Mouse (Mus musculus): ENCODE measurements around the gene Mylk2.

The Mylk2 gene

GRCm38 (mm10) chr2:152911031-152911430, at the start of gene Mylk2:
Mylk2 (plus strand) TSS chr2:152911352.
- no peak for DNase-seq (ENCODE audit: low spot score)

DNA sequence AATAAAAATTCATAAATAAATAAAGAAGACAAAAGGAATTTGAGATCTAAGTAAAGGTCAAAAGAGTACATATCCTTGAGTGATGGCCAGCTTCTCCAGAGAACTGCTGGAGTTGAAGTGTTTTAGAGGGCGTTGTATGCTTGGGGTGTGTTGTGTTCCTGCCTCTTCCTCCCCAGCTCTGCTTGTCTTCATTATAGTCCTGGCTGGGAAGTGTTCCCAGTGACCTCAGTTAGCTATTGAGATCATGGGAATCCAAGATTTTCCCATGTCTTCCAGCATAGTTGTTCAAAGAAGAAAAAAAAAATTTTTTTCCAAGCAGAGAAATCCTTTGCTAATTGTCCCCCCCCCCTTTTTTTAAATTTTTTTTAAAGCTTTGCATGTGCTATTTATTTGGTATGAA, 49.3 kb upstream of the Mylk2 start:
- DNase-seq (ENCODE audit: low spot score): no peak

DNA sequence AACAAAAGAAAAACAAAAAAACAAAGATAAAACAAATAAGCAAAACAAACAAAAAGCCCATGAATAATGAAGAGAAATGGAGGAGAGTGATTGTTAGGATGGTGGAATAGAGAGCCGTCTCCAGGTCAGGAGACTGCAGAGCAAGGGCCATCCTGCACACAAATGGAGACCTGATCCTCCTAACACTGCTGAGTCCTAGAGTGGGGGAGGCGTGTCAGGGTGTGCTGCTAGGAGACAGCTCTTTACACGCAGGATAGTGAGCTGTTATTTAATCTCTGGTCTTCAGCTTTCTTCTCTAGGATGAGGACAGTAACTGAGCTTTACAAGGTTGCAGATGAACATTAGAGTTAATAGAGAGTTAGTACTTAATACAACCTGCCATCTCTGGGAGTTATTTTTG, 48.5 kb upstream of the Mylk2 start:
- DNase-seq (ENCODE audit: low spot score): no peak

GRCm38 (mm10) chr2:152863346-152863745, 47.8 kb upstream of the Mylk2 start:
- no peak for DNase-seq (ENCODE audit: low spot score)

DNA sequence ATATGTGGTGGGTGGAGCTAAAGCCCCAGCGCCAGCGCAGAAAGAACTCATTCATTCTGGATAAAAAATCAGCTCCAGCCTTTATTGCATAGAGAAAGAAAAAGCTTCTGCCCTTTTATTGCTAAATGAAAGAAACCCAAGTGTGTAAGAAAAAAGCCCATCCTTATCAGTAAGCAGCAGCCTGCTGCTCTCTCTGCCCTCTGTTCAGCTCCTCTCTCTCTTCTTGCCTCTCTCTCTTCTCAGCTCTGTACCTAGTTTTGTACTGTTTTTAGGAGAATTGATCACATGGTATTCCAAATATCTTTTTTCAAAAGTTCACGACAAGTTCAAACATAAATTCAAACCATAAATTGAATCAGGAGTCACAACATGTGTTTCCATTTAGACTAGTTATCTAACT, 32.9 kb upstream of the Mylk2 start:
- no peak for DNase-seq (ENCODE audit: low spot score)

DNA sequence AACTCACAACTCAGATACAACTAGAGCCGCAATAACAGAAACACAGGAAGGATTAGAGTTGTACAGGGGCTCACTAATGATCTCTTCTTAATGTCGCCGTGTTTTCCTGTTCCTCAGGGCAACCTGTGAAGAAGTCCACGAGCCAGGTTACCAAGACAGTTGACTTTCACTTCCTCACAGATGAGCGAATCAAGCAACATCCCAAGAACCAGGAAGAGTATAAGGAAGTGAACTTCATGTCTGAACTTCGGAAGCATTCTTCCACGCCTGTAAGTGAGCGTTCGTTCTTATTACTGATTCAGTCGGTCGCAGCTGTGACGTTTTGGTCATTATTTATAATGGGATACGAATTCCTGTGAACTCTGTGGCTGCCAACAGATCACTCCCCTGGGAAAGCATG, 30.3 kb upstream of the Mylk2 start:
- DNase-seq (ENCODE audit: low spot score): no peak

GRCm38 (mm10) chr2:152884101-152884645, 27.0 kb upstream of the Mylk2 start:
- no peak for DNase-seq (ENCODE audit: low spot score)

- no peak for DNase-seq (ENCODE audit: low spot score)
Observed at GRCm38 (mm10) chr2:152887230-152887629, 23.9 kb upstream of the Mylk2 start.

GRCm38 (mm10) chr2:152888774-152889173, 22.4 kb upstream of the Mylk2 start:
- no peak for DNase-seq (ENCODE audit: low spot score)

DNA sequence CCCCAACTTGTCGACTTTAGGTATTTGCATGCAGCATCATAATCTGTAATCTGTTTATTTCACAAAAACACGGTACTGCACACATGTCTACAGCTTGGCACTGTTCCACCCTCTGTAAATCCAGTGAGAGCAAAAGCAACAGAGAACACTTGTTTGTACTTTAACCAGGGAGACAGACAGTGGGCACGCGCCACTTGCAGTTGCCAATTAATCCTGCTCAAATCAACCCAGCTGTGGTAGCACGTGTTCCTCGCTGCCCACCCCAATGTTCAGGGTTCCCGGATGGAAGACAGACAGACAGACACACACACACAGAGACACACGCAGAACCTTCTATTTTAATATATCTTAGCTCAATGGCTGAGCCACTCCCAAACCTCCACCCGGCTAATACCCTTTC, 15.3 kb upstream of the Mylk2 start:
- DNase-seq (ENCODE audit: low spot score): no peak

DNA sequence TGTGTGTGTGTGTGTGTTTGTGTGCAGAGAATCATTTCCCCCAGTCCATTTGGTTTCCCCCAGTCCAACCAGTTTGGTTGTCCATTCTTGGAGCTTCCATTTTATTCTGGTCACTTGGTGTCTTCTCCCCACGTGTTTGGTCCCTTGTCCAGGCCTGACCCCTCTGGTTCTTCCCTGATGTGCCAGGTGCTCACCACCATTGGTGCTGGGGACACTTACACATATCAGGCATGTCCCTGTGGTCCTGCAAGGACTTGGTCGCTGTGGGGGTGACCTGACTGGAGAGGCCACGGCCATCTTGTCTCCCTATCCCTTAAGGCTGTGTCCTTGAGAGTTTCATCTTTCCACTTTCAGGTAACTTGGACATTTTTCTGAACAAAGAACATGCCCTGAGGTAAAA, 14.2 kb upstream of the Mylk2 start:
- DNase-seq (ENCODE audit: low spot score): no peak

- no peak for DNase-seq (ENCODE audit: low spot score)
Observed at GRCm38 (mm10) chr2:152899011-152899410, 12.1 kb upstream of the Mylk2 start.

DNA sequence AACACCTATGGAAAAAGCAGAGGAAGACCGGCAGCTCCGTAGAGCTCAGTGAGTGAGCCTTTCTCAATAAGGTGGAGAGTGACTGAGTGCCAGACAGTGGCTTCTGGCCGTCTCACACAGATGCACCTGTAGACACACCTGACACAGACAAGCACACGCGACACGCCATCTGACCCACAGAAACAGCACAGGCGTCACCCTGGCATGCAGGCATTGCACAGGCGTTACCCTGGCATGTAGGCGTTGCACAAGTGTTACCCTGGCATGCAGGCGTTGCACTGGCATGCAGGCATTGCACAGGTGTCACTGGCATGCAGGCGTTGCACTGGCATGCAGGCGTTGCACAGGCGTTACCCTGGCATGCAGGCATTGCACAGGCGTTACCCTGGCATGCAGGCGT, 9.9 kb upstream of the Mylk2 start:
- no peak for DNase-seq (ENCODE audit: low spot score)

GRCm38 (mm10) chr2:152902658-152903057, 8.5 kb upstream of the Mylk2 start:
- DNase-seq (ENCODE audit: low spot score): no peak

DNA sequence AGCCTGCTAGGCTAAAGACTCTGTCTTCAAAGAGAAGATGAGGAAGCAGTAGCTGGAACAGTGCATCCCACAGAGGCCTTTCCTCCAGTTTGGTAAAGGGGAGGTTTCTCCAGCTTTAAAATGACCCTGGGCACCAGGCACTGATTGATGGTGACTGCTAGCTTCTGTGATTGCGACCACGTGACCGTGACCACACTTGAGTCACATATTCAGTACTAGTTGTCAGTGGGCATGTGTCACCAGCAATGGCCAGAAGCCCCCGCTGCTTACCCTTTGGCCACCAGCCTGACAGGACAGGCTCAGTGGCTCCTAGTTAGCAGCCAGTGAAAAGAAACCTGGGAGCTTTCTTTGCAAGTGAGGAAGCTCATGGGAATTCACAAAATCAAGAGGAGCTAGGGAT, 7.6 kb upstream of the Mylk2 start:
- no peak for DNase-seq (ENCODE audit: low spot score)

GRCm38 (mm10) chr2:152904127-152904643, 7.0 kb upstream of the Mylk2 start:
- no peak for DNase-seq (ENCODE audit: low spot score)

DNA sequence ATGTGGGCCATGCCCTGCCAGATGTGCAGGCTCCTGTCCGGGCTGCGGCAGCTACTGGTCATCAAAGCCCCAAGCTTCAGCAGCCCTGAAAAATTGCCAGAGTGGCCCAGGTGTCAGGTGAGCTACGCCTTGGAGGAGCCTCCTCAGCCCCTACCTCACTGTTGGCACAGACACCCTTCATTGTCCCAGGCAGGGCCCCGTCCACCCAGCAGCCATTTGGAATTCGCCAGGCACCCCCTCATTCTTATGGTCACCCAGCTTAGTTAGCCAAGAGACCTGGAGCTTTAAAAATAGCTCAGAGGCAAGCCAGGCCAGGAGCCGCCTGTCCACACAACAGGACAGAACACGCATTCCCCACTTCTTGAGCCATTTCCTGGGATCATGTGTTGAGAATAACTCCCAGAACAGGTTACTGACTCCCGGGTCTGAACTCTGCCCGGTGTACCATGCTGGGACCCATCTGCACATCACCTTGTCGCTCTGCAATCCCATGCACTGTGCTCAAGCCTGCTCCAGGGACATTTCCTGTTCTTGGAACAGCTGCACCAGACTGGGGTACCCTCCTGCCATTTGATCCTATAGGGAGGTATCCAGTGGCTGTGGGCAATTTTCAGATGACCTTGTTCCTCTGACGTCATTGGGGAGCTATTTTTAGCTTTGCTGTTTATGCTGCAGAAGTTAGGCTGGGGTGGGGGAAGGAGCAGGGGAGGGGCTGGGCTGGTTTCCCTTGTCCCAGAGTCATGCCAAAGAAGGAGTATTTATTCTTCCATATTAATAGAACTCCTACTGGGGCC, 5.9 kb upstream of the Mylk2 start:
- DNase-seq (ENCODE audit: low spot score): no peak

DNA sequence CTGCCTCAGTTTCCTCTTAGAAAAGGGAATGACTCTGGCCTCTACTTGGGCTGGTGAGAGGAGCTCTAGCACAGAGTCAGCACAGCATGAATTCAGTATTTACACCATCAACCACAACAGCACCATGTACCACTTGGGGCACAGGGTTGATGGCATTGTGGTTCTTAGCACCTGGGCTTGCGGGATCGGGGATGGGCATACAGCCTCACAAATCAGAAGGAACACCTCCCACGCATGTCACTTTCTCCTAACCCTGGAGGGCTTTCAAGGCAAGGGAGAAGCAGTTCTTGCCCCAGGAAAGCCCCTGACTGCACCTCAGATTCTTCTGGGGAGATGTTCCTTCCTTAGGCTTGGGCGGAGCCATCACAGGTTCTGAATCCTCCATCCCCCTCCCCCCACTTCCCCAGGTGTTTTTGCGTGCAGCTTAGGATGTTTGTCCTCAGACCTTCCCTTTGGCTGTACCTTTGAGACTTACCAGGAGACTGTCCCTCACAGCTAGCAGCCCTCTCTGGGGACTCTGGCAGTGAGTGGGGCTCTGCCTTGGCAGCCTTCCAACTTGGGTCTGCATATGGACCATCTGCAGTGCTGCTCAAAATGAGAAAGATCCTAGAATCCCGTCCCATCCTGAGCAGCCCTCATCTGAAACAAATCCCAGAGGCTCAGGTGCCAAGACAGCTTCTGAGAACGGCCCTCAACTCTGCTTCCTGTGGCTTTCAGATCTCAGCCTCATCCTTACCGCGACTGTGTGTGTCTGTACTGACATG, 4.7 kb upstream of the Mylk2 start:
- no peak for DNase-seq (ENCODE audit: low spot score)

- DNase-seq (ENCODE audit: low spot score): no peak
Observed at GRCm38 (mm10) chr2:152907114-152907943, 3.8 kb upstream of the Mylk2 start.

GRCm38 (mm10) chr2:152909848-152910247, 1.3 kb upstream of the Mylk2 start:
- DNase-seq (ENCODE audit: low spot score): no peak

DNA sequence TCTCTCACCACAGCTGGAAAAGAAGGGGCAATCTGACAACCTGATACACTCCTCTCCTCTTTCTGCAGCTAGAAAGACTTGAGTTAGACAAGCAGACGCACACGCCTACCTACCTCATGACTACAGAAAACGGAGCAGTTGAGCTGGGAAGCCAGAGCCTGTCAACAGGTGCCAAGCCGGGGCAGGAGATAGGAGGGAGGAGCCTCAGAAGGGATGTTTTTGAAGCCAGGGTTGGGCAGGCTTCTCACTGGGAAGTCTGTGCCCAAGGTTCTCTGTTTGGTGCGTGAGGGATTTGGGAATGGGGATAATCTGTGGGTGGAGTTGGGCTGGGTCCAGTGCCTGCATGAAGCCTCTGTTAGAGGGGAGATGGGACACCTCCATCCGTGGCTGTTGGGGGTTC, 280 bp downstream of the Mylk2 start:
- no peak for DNase-seq (ENCODE audit: low spot score)

DNA sequence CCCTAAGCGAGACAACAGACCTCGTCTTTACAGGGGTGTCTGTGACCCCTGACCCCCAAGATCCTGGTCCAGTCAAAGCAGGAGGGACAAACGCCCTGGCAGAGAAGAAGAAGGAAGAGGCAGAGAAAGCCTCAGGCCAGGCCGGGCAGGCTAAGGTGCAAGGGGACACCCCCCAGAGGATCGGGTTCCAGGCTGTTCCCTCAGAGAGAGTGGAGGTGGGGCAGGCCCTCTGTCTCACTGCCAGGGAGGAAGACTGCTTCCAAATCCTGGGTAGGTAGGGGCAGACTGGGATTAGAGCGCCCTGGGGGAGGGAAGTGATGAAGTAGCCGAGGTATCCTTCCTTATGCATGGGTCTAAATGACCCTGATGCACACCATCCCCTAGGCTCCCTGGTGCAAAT, 2.3 kb downstream of the Mylk2 start:
- no peak for DNase-seq (ENCODE audit: low spot score)

All from yolk sac, embryonic 10.5 days (tissue).